Mouse (Mus musculus) urinary bladder, postnatal 25 days (tissue): Measurements from ENCODE around the gene Zfp593.
A peak's percentile ranks its signal among the peaks of the same experiment; 100 is the strongest.
"Not testable (repeated sequence)": the region's sequence is repeated elsewhere in the genome, so short reads cannot be mapped to it uniquely, and the experiment has no call there.

Experiments
- DNase-seq: peaks from one replicate; pipeline ENCODE4 v3.0.0; 2022; ENCODE audit warnings: low spot score

Gene Zfp593

GRCm38 (mm10) chr4:134245148-134245843, at the start of gene Zfp593:
Gene Zfp593, minus strand, starts transcription at chr4:134245592.
- peak; percentile 99 for DNase-seq

GRCm38 (mm10) chr4:134293692-134294163, 48.3 kb upstream of the Zfp593 start:
- DNase-seq, result no peak

- no peak for DNase-seq
Measured at GRCm38 (mm10) chr4:134293061-134293691, 47.8 kb upstream of the Zfp593 start.

- DNase-seq, result peak; percentile 77
Measured at GRCm38 (mm10) chr4:134292067-134292466, 46.7 kb upstream of the Zfp593 start.

GRCm38 (mm10) chr4:134288397-134289256, 43.2 kb upstream of the Zfp593 start:
- no peak for DNase-seq

GRCm38 (mm10) chr4:134287575-134288025, 42.2 kb upstream of the Zfp593 start, which contains the start of gene Pdik1l:
Gene Pdik1l, minus strand, starts transcription at chr4:134287895.
- peak; percentile 55 for DNase-seq

- DNase-seq, result peak; percentile 99
Measured at GRCm38 (mm10) chr4:134287168-134287564, 41.8 kb upstream of the Zfp593 start.

GRCm38 (mm10) chr4:134286226-134287167, 41.1 kb upstream of the Zfp593 start:
- DNase-seq, result no peak

GRCm38 (mm10) chr4:134284942-134285341, 39.5 kb upstream of the Zfp593 start:
- DNase-seq, result no peak

GRCm38 (mm10) chr4:134273417-134274345, 28.3 kb upstream of the Zfp593 start:
- DNase-seq, result no peak

- no peak for DNase-seq
Measured at GRCm38 (mm10) chr4:134272731-134273416, 27.5 kb upstream of the Zfp593 start.

GRCm38 (mm10) chr4:134271979-134272378, 26.6 kb upstream of the Zfp593 start:
- no peak for DNase-seq

GRCm38 (mm10) chr4:134269622-134270021, 24.2 kb upstream of the Zfp593 start:
- DNase-seq, result not testable (repeated sequence)

- DNase-seq, result no peak
Measured at GRCm38 (mm10) chr4:134268102-134268655, 22.8 kb upstream of the Zfp593 start.

GRCm38 (mm10) chr4:134265860-134266585, 20.6 kb upstream of the Zfp593 start:
- no peak for DNase-seq

- DNase-seq, result peak; percentile 72
Measured at GRCm38 (mm10) chr4:134263191-134263590, 17.8 kb upstream of the Zfp593 start.

GRCm38 (mm10) chr4:134258354-134258753, 13.0 kb upstream of the Zfp593 start:
- DNase-seq, result no peak

GRCm38 (mm10) chr4:134257198-134258009, 12.0 kb upstream of the Zfp593 start:
- no peak for DNase-seq
